Mouse (Mus musculus): ENCODE measurements around the gene Tll1. TPM values are rescaled to one million over a fixed set of nuclear protein-coding genes. Genes with fewer than 3 reads are reported as not detected.
"Not testable (repeated sequence)": the region's sequence is repeated elsewhere in the genome, so short reads cannot be mapped to it uniquely, and the experiment has no call there.

Tll1 gene
- polyA plus RNA-seq, 1 experiment from 2014 or later, result 1.3 TPM

DNA sequence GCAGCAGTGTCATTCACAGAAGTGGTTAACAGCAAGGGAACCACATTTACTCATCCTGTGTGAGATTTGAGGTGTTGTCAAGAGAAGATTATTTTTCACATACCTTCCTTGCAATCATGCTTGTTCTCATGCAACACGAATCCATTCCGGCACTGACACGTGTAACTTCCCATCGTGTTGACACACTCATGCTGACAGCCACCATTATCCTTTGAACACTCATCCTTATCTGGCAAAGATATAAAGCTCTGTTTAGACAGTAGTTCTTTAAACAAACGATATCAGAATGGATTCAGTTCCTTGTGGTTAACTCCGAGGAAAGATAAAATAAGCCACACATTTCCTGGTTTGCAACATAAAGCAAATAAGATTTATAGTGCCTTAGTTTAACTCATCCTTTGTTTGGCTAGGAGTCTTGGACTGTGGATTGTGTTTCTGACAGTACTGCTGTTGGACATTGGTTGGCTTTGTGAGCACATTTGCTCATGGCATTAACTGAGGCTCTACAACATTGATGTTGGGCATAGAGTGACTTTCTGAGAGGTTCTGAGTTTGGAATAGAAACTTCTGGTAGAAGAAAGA, 164.7 kb downstream of the Tll1 start:
- Histone ChIP-seq H3K27ac (no peak overlapping the region), H3K4me1 (replicated peaks) (no peaks in the 10 kb centered on the region), H3K9me3 (no peaks in the 10 kb centered on the region), H3K27me3 (ENCODE audit: insufficient read depth, poor library complexity, severe bottlenecking) (no peaks in the 10 kb centered on the region), H3K36me3 (no peaks in the 10 kb centered on the region), H3K4me3 (no peak overlapping the region)
- no peak for DNase-seq (ENCODE audit: low spot score)
- 89% methylated on average over 6 of the region's 6 CpGs for WGBS

GRCm38 (mm10) chr8:64030672-64031385, 175.2 kb downstream of the Tll1 start:
- 89% methylated on average over 4 of the region's 4 CpGs for WGBS
- no peaks in the 10 kb centered on the region for H3K27me3 ChIP-seq (ENCODE audit: insufficient read depth, poor library complexity, severe bottlenecking)
- H3K36me3 ChIP-seq, result no peaks in the 10 kb centered on the region
- H3K9me3 ChIP-seq, result no peaks in the 10 kb centered on the region
- H3K4me1 ChIP-seq (replicated peaks), result no peaks in the 10 kb centered on the region
- DNase-seq (ENCODE audit: low spot score), result no peak
- no peak overlapping the region for H3K4me3 ChIP-seq
- H3K27ac ChIP-seq, result no peak overlapping the region

DNA sequence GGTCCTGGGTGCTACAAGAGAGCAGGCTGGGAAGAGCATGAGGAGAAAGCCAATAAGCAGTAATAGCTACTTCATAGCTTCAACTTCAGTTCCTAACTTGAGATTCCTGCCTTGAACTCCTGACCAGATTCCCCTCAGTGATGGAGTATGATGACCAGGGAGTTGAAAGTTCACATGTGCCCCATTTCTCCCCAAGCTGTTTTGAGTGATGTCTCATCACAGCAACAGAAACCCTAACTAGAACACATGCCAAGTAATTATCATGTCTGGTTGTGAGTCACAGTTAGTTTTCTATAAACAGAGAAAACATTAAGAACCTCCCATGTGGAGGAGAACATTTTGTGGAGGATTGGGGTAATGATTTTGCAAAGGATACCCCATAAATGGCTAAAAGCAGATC, 176.0 kb downstream of the Tll1 start:
- no peaks in the 10 kb centered on the region for H3K27me3 ChIP-seq (ENCODE audit: insufficient read depth, poor library complexity, severe bottlenecking)
- no peaks in the 10 kb centered on the region for H3K9me3 ChIP-seq
- no peak overlapping the region for H3K4me3 ChIP-seq
- no peaks in the 10 kb centered on the region for H3K36me3 ChIP-seq
- H3K27ac ChIP-seq, result no peak overlapping the region
- H3K4me1 ChIP-seq (replicated peaks), result no peaks in the 10 kb centered on the region
- no peak for DNase-seq (ENCODE audit: low spot score)

DNA sequence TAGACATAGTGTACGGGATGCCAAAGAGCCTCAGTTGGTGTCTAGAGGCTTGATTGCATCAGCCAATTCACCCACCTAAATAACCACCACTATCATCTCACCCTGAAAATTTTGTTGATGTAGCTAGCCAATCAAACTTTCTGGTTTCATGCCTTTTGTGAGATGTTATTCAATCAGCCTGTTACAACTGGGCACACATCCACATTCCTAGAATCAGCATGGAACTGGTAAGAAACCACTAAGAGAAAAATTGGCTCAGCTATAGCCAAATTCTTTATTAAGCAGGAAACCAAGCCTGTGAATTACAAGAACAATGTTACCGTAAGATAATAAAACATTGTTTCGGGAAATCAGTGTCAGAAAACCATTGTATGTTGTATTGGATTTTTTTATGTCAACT, 176.5 kb downstream of the Tll1 start:
- Histone ChIP-seq H3K9me3 (no peaks in the 10 kb centered on the region), H3K4me1 (replicated peaks) (no peaks in the 10 kb centered on the region), H3K27me3 (ENCODE audit: insufficient read depth, poor library complexity, severe bottlenecking) (no peaks in the 10 kb centered on the region), H3K36me3 (no peaks in the 10 kb centered on the region), H3K4me3 (no peak overlapping the region), H3K27ac (no peak overlapping the region)
- DNase-seq (ENCODE audit: low spot score), result no peak
- 86% methylated on average over 3 of the region's 3 CpGs for WGBS

DNA sequence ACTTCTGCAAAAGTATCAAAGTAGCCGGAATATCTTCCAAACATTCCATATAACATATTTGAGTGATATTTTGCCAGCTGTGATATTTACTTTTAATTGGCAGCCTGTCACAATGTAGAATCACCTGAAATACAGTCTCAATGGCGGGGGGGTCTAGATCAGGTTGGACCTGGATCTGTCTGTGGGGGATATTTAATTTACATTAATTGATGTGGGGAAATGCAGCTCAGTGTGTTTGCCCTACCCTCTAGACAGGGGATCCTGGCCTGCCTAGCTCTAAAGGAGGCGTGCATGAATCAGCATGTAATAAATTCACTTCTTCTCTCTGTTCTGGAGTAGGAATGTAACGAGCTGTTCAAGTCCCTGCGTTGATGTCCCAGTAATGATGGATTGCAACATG, 181.7 kb downstream of the Tll1 start:
- WGBS, result 84% methylated on average over 5 of the region's 5 CpGs
- no peaks in the 10 kb centered on the region for H3K27me3 ChIP-seq (ENCODE audit: insufficient read depth, poor library complexity, severe bottlenecking)
- no peaks in the 10 kb centered on the region for H3K36me3 ChIP-seq
- no peak overlapping the region for H3K4me3 ChIP-seq
- DNase-seq (ENCODE audit: low spot score), result no peak
- H3K27ac ChIP-seq, result no peak overlapping the region
- H3K4me1 ChIP-seq (replicated peaks), result no peaks in the 10 kb centered on the region
- no peaks in the 10 kb centered on the region for H3K9me3 ChIP-seq

DNA sequence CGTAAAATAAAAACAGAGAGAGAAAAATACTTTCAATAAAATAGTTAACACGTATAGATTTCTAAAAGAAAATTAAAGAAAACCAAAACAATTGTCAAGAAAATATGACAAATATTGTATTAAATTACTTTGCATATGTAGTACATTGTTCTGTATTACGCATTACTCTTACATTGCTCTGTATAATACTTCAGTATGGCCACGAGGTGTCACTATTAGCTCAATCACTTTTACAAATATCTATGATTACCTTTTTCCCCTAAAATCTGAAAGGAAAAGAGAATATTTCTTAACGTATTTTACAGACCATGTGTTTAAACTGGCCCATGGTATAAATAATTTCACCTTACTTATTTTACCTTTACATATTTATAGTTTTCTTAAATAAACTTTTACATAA, 182.5 kb downstream of the Tll1 start:
- 41% methylated on average over 5 of the region's 5 CpGs for WGBS
- H3K4me3 ChIP-seq, result no peak overlapping the region
- no peak overlapping the region for H3K27ac ChIP-seq
- no peaks in the 10 kb centered on the region for H3K27me3 ChIP-seq (ENCODE audit: insufficient read depth, poor library complexity, severe bottlenecking)
- no peaks in the 10 kb centered on the region for H3K9me3 ChIP-seq
- no peaks in the 10 kb centered on the region for H3K4me1 ChIP-seq (replicated peaks)
- H3K36me3 ChIP-seq, result no peaks in the 10 kb centered on the region
- no peak for DNase-seq (ENCODE audit: low spot score)

- DNase-seq (ENCODE audit: low spot score), result no peak
- Histone ChIP-seq H3K9me3 (no peaks in the 10 kb centered on the region), H3K4me3 (no peak overlapping the region), H3K27ac (no peak overlapping the region), H3K36me3 (no peaks in the 10 kb centered on the region), H3K27me3 (ENCODE audit: insufficient read depth, poor library complexity, severe bottlenecking) (no peaks in the 10 kb centered on the region), H3K4me1 (replicated peaks) (no peaks in the 10 kb centered on the region)
- WGBS, result 89% methylated on average over 2 of the region's 2 CpGs
These were observed 183.0 kb downstream of the Tll1 start for GRCm38 (mm10) chr8:64023027-64023426.

GRCm38 (mm10) chr8:63970612-63971391, 235.3 kb downstream of the Tll1 start:
- DNase-seq (ENCODE audit: low spot score), result peak; percentile 35
- 25% methylated on average over 9 of the region's 9 CpGs for WGBS
- not testable (repeated sequence) for H3K27me3 ChIP-seq (ENCODE audit: insufficient read depth, poor library complexity, severe bottlenecking); H3K4me1 ChIP-seq (replicated peaks); H3K4me3 ChIP-seq; H3K9me3 ChIP-seq; H3K36me3 ChIP-seq
- peak overlapping the region; percentile 73 for H3K27ac ChIP-seq

Measured in hindbrain, embryonic 10.5 days (tissue).